Mouse (Mus musculus) small intestine, adult 2 months (tissue): ENCODE results near the gene Cabcoco1.

Experiments used
- CTCF ChIP-seq: fragments of 200-500 bp; IDR thresholded peaks from 2 replicates; pipeline ENCODE4 v1.5.1; 2012; ENCODE audit warnings: low read depth, mild to moderate bottlenecking, control low read depth, inconsistent platforms, low read length, moderate library complexity, mixed read lengths; ENCODE audit not compliant: insufficient replicate concordance, insufficient read length; ENCODE audit errors: extremely low read depth
- POLR2A ChIP-seq: fragments of 200-500 bp; IDR thresholded peaks from 2 replicates; pipeline ENCODE4 v1.6.1; 2012; ENCODE audit warnings: low read depth, mild to moderate bottlenecking, control low read depth, inconsistent platforms, low read length, moderate library complexity

GRCm38 (mm10) chr10:68435754-68436153 lies 105.9 kb downstream of the Cabcoco1 start:
- TF ChIP-seq CTCF (no peak), POLR2A (no peak)
